Mouse (Mus musculus): Measurements from ENCODE around the gene Zfp568. TPM values are rescaled to one million over a fixed set of nuclear protein-coding genes. Genes with fewer than 3 reads are reported as not detected.

The Zfp568 gene
- polyA plus RNA-seq, 1 experiment from 2014 or later = 14.0 TPM

DNA sequence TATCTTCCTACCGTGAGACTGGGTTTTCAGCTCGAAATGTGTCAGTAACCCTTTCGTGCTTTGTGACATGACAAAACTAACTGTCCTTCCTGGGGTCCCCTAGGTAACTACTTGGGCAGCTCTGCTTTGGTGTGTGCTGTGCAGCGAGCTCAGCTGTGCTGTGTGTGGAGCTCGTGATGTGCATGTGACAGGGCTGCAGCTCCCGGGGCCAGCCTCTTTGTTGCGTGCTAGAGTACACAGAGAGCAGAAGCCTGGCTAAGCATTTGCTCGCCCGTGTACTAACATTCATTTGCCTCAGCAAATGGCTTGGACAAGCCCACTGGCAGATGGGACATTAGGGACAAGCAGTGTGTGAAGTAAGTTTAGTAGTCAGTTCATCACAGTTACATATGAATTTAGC is 9.6 kb downstream of the Zfp568 start:
- WGBS = 98% methylated on average over 9 of the region's 9 CpGs
- Histone ChIP-seq H3K27ac (replicated peaks) (no peak overlapping the region), H3K36me3 (peaks cover 72% of the 10 kb centered on the region), H3K27me3 (no peaks in the 10 kb centered on the region), H3K4me1 (no peaks in the 10 kb centered on the region), H3K4me2 (replicated peaks) (no peak overlapping the region), H3K9me3 (no peaks in the 10 kb centered on the region), H3K4me3 (no peak overlapping the region), H3K9ac (replicated peaks) (no peak overlapping the region)
- ATAC-seq (ENCODE audit: low FRiP score, low read depth) = no peak

DNA sequence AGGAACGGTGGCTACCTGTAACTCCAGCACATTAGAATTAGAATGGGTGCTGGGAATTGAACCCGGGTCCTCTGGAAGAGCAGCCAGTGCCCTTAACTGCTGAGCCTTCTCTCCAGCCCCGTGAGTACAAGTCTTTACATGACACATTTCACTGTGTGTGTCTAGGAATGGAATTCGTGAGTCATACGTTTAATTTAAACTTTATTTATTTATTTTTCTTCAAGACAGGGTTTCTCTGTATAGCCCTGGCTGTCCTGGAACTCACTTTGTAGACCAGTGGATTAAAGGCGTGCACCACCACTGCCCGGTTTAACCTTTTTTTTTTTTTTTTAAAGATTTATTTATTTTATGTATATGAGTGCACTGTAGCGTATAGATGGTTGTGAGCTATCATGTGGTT is 11.4 kb downstream of the Zfp568 start:
- Histone ChIP-seq H3K9ac (replicated peaks) (no peak overlapping the region), H3K36me3 (peaks cover 81% of the 10 kb centered on the region), H3K4me3 (no peak overlapping the region), H3K9me3 (no peaks in the 10 kb centered on the region), H3K4me1 (no peaks in the 10 kb centered on the region), H3K4me2 (replicated peaks) (no peak overlapping the region), H3K27ac (replicated peaks) (no peak overlapping the region), H3K27me3 (no peaks in the 10 kb centered on the region)
- no peak for ATAC-seq (ENCODE audit: low FRiP score, low read depth)
- WGBS = 93% methylated on average over 8 of the region's 8 CpGs

DNA sequence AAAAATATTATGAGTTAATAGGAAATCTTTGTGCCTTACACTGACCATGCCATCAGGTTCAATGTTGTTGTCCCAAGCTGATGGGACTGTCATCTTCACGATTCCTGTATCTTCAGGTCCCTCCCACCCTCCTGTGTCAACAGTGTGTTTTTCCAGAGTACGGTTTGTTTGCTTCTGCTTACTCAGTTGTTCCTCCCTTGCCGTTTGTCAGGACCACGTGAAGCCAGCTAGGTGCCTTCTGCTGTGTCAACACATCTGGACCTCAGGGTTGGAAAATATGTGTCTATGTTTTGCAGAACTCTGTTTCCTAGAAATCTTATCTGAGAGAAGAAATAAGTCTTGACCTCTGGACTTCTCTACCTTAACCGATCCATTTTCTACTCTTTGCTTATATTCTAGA is 16.8 kb downstream of the Zfp568 start:
- peaks cover 61% of the 10 kb centered on the region for H3K36me3 ChIP-seq
- ATAC-seq (ENCODE audit: low FRiP score, low read depth) = no peak
- H3K9me3 ChIP-seq = no peaks in the 10 kb centered on the region
- H3K4me2 ChIP-seq (replicated peaks) = no peak overlapping the region
- H3K27me3 ChIP-seq = no peaks in the 10 kb centered on the region
- H3K27ac ChIP-seq (replicated peaks) = no peak overlapping the region
- H3K4me1 ChIP-seq = no peaks in the 10 kb centered on the region
- no peak overlapping the region for H3K9ac ChIP-seq (replicated peaks)
- no peak overlapping the region for H3K4me3 ChIP-seq
- WGBS = 90% methylated on average over 5 of the region's 5 CpGs

DNA sequence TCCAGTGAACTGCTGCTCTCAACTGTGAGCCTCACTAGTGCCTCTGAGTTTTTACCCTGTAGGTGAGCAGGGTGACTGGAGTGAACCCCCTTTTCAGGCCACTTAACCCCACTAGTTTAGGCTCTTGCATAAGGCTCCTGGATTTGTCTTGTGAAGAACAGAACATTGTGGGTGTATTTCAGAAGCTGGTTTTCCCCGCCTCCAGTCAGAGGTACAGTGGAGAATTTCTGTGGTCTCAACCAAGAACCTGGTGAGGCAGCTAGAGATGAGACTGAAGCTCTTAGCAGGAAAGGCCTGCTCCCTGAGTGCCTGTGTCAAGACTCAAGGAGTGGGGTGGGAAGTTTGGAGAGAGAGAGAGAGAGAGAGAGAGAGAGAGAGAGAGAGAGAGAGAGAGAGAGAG is 23.8 kb downstream of the Zfp568 start:
- Histone ChIP-seq H3K4me1 (peaks cover 11% of the 10 kb centered on the region; the same call in 1 of the 2 replicates), H3K4me3 (no peak overlapping the region), H3K27ac (replicated peaks) (no peak overlapping the region), H3K9me3 (no peaks in the 10 kb centered on the region), H3K36me3 (peaks cover 36% of the 10 kb centered on the region), H3K27me3 (no peaks in the 10 kb centered on the region), H3K9ac (replicated peaks) (no peak overlapping the region; the same call in 1 of the 2 replicates), H3K4me2 (replicated peaks) (no peak overlapping the region)
- no peak for ATAC-seq (ENCODE audit: low FRiP score, low read depth)
- WGBS = 100% methylated on average over 1 of the region's 1 CpGs

DNA sequence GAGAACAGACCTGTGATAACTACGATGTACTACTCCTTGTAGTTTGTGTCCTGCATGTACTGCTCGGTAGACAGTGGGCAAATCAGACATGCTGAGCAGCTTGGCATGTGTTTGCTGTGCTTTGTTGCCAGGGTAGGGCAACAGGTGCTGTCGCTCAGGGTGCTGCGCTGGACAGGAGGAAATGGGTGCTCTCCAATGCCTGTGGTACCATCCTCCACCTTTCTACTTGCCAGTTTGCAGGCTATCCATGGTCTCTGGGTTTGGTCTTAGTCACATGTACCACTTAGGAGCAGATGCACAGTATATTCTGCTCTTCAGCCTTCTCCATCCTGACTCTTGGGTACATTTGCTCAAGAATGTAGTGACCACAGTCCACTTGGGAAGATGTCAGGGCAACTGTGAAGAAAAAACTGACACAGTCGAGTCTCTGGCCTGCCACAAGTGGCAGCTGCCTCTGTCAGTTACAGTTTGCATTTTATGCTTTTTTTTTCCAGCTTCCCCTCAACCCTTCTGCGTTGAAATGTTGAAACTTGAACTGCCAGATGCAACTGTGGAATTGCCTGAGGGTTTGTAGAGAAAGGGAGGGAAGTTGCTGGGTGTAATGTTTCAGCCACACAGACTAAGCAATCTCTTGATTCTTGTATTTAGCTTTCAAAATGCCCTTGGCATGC is 24.4 kb downstream of the Zfp568 start:
- H3K4me1 ChIP-seq = peaks cover 11% of the 10 kb centered on the region; the same call in 1 of the 2 replicates
- no peak for ATAC-seq (ENCODE audit: low FRiP score, low read depth)
- no peak overlapping the region for H3K27ac ChIP-seq (replicated peaks)
- H3K9me3 ChIP-seq = no peaks in the 10 kb centered on the region
- 84% methylated on average over 6 of the region's 6 CpGs for WGBS
- H3K27me3 ChIP-seq = no peaks in the 10 kb centered on the region
- no peak overlapping the region; the same call in 1 of the 2 replicates for H3K9ac ChIP-seq (replicated peaks)
- peaks cover 36% of the 10 kb centered on the region for H3K36me3 ChIP-seq
- H3K4me2 ChIP-seq (replicated peaks) = no peak overlapping the region
- no peak overlapping the region for H3K4me3 ChIP-seq

DNA sequence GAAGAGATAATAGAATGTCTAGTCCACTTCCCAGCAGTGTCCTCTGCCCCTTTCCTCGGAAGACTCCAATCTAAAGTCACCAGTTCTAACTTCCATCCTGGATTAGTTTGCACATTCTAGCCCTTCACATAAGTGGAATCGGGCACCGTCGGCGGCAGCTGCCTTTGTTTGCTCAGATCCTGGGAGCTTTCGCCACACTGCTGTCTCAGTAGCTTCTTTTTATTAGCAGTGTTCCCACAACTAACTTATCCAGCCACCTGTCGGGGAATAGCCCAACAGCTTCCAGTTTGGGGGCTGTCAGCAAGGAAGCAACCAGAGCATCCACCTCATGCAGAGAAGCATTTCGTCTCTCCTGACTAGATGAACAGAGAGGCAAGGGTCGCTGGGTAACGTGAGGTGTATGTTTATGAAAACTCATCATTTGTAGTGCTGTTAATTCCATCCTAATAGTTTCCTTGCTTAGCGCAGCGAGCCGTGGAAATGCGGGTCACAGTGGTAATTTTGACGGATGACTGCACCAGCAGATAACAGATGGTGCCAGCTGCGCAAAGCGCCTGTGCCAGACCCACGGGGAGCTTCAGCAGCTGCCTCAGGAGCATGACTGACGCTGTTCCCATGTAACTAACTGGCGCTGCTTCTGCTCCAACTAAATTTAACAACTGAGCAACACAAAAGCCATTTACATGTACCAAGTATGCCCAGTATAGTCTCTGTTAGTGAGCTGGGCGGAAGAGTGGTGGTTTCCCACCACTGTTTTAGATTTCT is 25.7 kb downstream of the Zfp568 start:
- Histone ChIP-seq H3K36me3 (peaks cover 37% of the 10 kb centered on the region), H3K4me3 (no peak overlapping the region), H3K27ac (replicated peaks) (peak overlapping the region; percentile 56; the same call in 1 of the 2 replicates), H3K4me2 (replicated peaks) (no peak overlapping the region), H3K9me3 (no peaks in the 10 kb centered on the region), H3K4me1 (peaks cover 11% of the 10 kb centered on the region; the same call in 1 of the 2 replicates), H3K27me3 (no peaks in the 10 kb centered on the region), H3K9ac (replicated peaks) (no peak overlapping the region)
- ATAC-seq (ENCODE audit: low FRiP score, low read depth) = no peak
- 68% methylated on average over 21 of the region's 21 CpGs for WGBS

DNA sequence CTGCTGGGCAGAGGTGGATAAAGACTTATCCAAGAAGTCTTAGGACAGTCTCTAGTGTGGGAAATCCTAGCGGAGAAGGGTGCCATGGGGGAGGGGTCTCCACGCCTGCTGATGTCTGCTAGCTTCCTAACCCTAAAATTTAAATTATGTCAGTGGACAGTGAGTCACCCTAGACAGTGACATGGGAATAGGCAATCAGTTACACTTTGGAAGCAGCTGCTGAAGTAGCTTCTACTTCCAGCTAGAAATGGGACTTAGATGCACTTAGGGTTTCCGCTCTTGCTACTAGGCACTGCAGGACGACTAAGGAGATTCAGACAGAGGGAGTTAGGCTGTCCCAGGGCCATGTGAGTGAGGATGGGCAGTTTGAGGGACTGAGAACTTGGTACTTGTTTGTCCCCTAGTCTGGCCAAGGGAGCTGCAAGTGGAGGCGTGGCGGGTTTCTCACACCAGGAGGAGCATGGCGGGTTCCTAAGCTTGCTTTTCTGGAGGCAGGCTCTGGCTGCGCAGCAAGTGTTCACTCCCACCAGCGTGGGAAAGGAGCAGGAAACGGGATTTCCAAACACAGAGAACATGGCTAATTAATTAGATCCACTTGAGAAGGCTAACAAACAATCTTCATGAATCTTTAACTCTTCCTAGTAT is 26.9 kb downstream of the Zfp568 start:
- 0 out of 2 replicates have a peak overlapping the region, but pooled peaks have one; percentile 10 for H3K27ac ChIP-seq (replicated peaks)

DNA sequence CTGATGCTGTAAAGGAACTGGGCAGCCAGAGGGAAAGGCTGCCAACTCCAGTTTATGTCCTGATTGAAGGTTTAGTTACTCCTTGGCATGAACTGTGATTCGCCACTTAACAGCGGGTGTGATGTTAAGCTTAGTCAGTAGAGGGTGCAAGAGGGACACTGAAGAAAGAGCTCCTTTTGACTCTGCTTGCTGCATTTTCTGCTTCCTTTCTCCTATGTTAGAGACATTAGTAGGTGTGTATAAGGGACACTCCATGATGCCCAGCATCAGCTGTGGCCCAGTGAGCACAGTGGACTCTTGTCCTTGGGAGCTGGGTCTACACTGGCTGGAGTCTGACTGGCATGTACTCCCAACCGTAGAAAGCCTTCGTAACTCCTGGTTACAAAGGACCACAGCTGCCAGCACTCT is 29.2 kb downstream of the Zfp568 start:
- Histone ChIP-seq H3K4me2 (replicated peaks) (no peak overlapping the region), H3K36me3 (peaks cover 50% of the 10 kb centered on the region), H3K4me3 (no peak overlapping the region), H3K4me1 (peaks cover 11% of the 10 kb centered on the region; the same call in 1 of the 2 replicates), H3K9me3 (no peaks in the 10 kb centered on the region), H3K9ac (replicated peaks) (no peak overlapping the region), H3K27ac (replicated peaks) (no peak overlapping the region), H3K27me3 (no peaks in the 10 kb centered on the region)
- ATAC-seq (ENCODE audit: low FRiP score, low read depth) = no peak
- 88% methylated on average over 4 of the region's 4 CpGs for WGBS

More for the DNA sequence above, 26.9 kb downstream of the Zfp568 start:
- WGBS = 82% methylated on average over 10 of the region's 10 CpGs
- no peak overlapping the region for H3K4me3 ChIP-seq
- no peak overlapping the region for H3K4me2 ChIP-seq (replicated peaks)
- H3K9ac ChIP-seq (replicated peaks) = no peak overlapping the region
- no peaks in the 10 kb centered on the region for H3K9me3 ChIP-seq
- peaks cover 11% of the 10 kb centered on the region; the same call in 1 of the 2 replicates for H3K4me1 ChIP-seq
- no peaks in the 10 kb centered on the region for H3K27me3 ChIP-seq
- H3K36me3 ChIP-seq = peaks cover 45% of the 10 kb centered on the region
- no peak for ATAC-seq (ENCODE audit: low FRiP score, low read depth)

DNA sequence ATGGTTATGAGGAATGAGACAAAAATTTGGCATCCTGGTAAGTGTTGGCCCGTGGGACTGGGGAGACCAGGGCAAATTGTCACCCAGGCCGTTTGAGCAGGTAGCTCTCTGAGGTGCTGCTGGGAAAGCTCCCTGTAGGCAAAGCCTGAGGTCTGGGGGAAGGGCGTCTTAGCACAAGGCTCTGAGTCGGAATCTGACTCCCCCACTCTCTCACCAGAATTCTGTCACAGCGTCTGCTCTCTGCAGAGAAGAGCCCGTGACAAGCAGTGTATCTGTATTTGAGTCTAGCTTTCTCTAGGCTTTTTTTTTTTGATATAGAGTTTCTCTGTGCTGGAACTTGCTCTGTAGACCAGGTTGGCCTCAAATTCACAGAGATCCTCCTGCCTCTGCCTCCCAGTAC is 33.5 kb downstream of the Zfp568 start:
- no peak for ATAC-seq (ENCODE audit: low FRiP score, low read depth)
- 93% methylated on average over 6 of the region's 6 CpGs for WGBS
- H3K9ac ChIP-seq (replicated peaks) = no peak overlapping the region
- no peaks in the 10 kb centered on the region for H3K27me3 ChIP-seq
- peaks cover 69% of the 10 kb centered on the region for H3K36me3 ChIP-seq
- no peak overlapping the region for H3K4me2 ChIP-seq (replicated peaks)
- no peaks in the 10 kb centered on the region for H3K4me1 ChIP-seq
- no peak overlapping the region for H3K27ac ChIP-seq (replicated peaks)
- no peak overlapping the region for H3K4me3 ChIP-seq
- H3K9me3 ChIP-seq = no peaks in the 10 kb centered on the region

DNA sequence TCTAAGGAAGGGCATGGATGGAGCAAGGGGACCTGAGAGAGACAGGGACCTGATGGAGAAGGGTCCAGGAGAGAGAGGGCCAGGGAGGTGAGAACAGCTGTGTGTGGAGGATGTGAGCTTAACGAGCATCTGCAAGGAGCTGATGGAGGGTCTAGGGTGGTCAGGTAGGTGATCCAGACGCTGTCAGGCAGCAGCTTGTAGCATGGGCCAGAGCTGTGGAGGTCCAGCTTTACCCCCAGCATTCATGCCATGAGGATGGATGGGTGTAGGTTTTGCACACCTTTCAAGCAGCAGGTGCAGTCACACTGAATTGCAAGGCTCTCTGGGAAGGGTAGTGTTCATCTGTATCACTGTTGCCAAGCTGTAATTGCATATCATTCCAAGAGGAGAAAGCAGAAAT is 35.8 kb downstream of the Zfp568 start:
- no peak overlapping the region for H3K4me3 ChIP-seq
- no peak for ATAC-seq (ENCODE audit: low FRiP score, low read depth)
- H3K4me2 ChIP-seq (replicated peaks) = no peak overlapping the region
- no peak overlapping the region for H3K9ac ChIP-seq (replicated peaks)
- H3K27me3 ChIP-seq = no peaks in the 10 kb centered on the region
- H3K9me3 ChIP-seq = no peaks in the 10 kb centered on the region
- peaks cover 82% of the 10 kb centered on the region for H3K36me3 ChIP-seq
- H3K27ac ChIP-seq (replicated peaks) = no peak overlapping the region
- 97% methylated on average over 2 of the region's 2 CpGs for WGBS
- H3K4me1 ChIP-seq = no peaks in the 10 kb centered on the region

DNA sequence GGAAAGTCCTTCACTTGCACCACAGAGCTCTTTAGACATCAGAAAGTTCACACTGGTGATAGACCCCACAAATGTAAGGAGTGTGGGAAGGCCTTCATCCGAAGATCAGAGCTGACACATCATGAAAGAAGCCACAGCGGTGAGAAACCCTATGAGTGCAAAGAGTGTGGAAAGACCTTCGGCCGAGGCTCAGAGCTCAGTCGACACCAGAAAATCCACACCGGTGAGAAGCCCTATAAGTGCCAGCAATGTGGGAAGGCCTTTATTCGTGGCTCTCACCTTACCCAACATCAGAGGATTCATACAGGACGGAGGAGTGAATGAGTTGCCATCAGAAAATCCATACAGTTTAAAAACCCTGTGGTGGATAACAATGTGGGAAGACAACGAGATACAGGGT is 39.6 kb downstream of the Zfp568 start:
- no peak for ATAC-seq (ENCODE audit: low FRiP score, low read depth)
- no peaks in the 10 kb centered on the region for H3K4me1 ChIP-seq
- H3K9me3 ChIP-seq = no peaks in the 10 kb centered on the region
- 94% methylated on average over 9 of the region's 9 CpGs for WGBS
- H3K36me3 ChIP-seq = peaks cover 76% of the 10 kb centered on the region
- no peak overlapping the region for H3K4me3 ChIP-seq
- H3K9ac ChIP-seq (replicated peaks) = no peak overlapping the region
- no peak overlapping the region for H3K4me2 ChIP-seq (replicated peaks)
- H3K27me3 ChIP-seq = no peaks in the 10 kb centered on the region
- no peak overlapping the region for H3K27ac ChIP-seq (replicated peaks)

DNA sequence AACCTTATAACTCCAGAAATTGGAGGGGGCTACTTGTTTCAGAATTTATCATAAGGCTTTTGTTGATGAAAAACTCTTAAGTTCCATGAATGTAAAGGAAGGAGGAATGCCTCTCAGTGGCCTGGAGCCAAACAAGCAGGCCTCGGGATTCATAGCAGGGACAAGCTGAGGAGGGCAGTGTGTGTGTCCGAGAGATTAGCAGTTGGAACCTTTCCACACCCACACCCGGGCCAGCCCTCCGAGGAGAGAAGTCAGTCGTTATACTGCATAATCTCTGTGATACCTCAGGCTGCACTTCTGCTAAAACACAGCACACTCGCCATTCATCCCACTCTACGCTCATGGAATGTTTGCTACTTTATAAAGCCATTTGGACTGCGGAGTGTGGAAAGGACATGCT is 40.0 kb downstream of the Zfp568 start:
- ATAC-seq (ENCODE audit: low FRiP score, low read depth) = no peak

More for the DNA sequence above, 40.0 kb downstream of the Zfp568 start:
- Histone ChIP-seq H3K9me3 (no peaks in the 10 kb centered on the region), H3K27ac (replicated peaks) (no peak overlapping the region), H3K4me2 (replicated peaks) (no peak overlapping the region), H3K36me3 (peaks cover 71% of the 10 kb centered on the region), H3K4me3 (no peak overlapping the region), H3K4me1 (no peaks in the 10 kb centered on the region), H3K9ac (replicated peaks) (no peak overlapping the region), H3K27me3 (no peaks in the 10 kb centered on the region)
- 95% methylated on average over 8 of the region's 8 CpGs for WGBS
